Mouse (Mus musculus) Muller cell, postnatal 12 days (primary cell): ENCODE data around the gene BC017158.

Source experiments
- DNase-seq: peaks from one replicate; pipeline ENCODE4 v3.0.0-alpha.2; 2015; ENCODE audit errors: inconsistent ontology term

Gene BC017158

GRCm38 (mm10) chr7:128256783-128257334 lies 41.1 kb downstream of the BC017158 start:
- no peak for DNase-seq

GRCm38 (mm10) chr7:128255757-128256156 lies 42.2 kb downstream of the BC017158 start:
- no peak for DNase-seq

- no peak for DNase-seq
Observed at GRCm38 (mm10) chr7:128254978-128255377, 43.0 kb downstream of the BC017158 start.

GRCm38 (mm10) chr7:128252609-128253008 lies 45.4 kb downstream of the BC017158 start:
- DNase-seq, result peak; percentile 35

- DNase-seq, result no peak
Observed at GRCm38 (mm10) chr7:128251946-128252345, 46.0 kb downstream of the BC017158 start.

GRCm38 (mm10) chr7:128249998-128250397 lies 48.0 kb downstream of the BC017158 start:
- DNase-seq, result no peak

GRCm38 (mm10) chr7:128248081-128249042 lies 49.6 kb downstream of the BC017158 start:
- DNase-seq, result no peak

GRCm38 (mm10) chr7:128247443-128247842 lies 50.5 kb downstream of the BC017158 start:
- peak; percentile 73 for DNase-seq

- peak; percentile 91 for DNase-seq
Observed at GRCm38 (mm10) chr7:128246496-128247391, 51.2 kb downstream of the BC017158 start, which contains the start of gene Tgfb1i1. Tgfb1i1 (plus strand) TSS chr7:128246812.

- DNase-seq, result no peak
Observed at GRCm38 (mm10) chr7:128245547-128245946, 52.4 kb downstream of the BC017158 start.

GRCm38 (mm10) chr7:128244410-128245025 lies 53.5 kb downstream of the BC017158 start:
- DNase-seq, result peak; percentile 43

- DNase-seq, result no peak
Observed at GRCm38 (mm10) chr7:128243921-128244320, 54.0 kb downstream of the BC017158 start.

- no peak for DNase-seq
Observed at GRCm38 (mm10) chr7:128242331-128242730, 55.6 kb downstream of the BC017158 start.

- DNase-seq, result no peak
Observed at GRCm38 (mm10) chr7:128240131-128240784, 57.7 kb downstream of the BC017158 start.

- peak; percentile 29 for DNase-seq
Observed at GRCm38 (mm10) chr7:128238991-128239390, 59.0 kb downstream of the BC017158 start.

GRCm38 (mm10) chr7:128237927-128238778 lies 59.8 kb downstream of the BC017158 start, which contains the start of gene 9130023H24Rik:
9130023H24Rik (minus strand) TSS chr7:128238031.
- DNase-seq, result peak; percentile 100

GRCm38 (mm10) chr7:128237593-128237926 lies 60.4 kb downstream of the BC017158 start:
- DNase-seq, result no peak

GRCm38 (mm10) chr7:128236856-128237592 lies 60.9 kb downstream of the BC017158 start, which contains the start of gene Armc5:
Armc5 (plus strand) TSS chr7:128237342.
- DNase-seq, result peak; percentile 91

GRCm38 (mm10) chr7:128236426-128236825 lies 61.5 kb downstream of the BC017158 start:
- DNase-seq, result no peak
